Mouse (Mus musculus) cortical plate, adult 2 months (tissue): ENCODE data around the gene Gpi1.

Experiments used
- CTCF ChIP-seq: fragments of 200-500 bp; IDR thresholded peaks from 2 replicates; pipeline ENCODE4 v1.5.1; 2011; ENCODE audit warnings: mild to moderate bottlenecking, control low read depth, low read length; ENCODE audit not compliant: insufficient read depth; ENCODE audit errors: extremely low read depth
- POLR2A ChIP-seq: fragments of 200-500 bp; IDR thresholded peaks from 2 replicates; pipeline ENCODE4 v1.6.1; 2011; ENCODE audit warnings: mild to moderate bottlenecking, low read length, control low read depth; ENCODE audit not compliant: insufficient read depth; ENCODE audit errors: extremely low read depth

DNA sequence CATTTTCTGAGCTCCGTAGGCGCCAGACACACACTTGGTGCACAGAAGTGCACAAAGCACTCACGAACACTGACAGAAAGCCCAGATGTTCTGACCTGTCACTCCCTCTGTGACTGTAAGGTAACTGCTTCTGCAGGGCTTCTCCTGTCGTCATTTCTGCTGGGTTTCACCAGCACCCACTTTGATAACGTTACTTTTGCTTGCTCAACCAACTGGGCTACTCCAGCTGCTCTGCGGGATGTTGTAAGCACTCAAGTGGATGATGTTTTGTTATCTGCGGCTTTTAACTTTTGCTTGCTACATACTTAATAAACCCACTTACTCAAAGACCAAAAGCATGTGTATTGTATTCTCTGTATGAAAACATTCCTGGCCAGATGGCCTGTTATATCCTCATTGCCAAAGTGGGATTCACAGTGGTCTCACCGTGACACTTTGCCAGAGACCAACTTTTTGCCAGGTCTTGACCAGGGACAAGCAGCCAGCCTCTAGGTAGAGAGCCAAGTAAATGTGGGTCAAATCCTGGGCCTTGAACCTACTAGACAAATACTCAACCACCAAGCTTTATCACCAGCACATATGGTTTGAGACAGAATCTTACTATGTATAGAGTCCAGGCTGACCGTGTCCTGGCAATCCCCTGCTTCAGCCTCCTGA lies 8.4 kb downstream of the Gpi1 start:
- no peak for TF ChIP-seq CTCF
- no peak for TF ChIP-seq POLR2A
